Mouse (Mus musculus): ENCODE data around the gene Optc. TPM values are rescaled to one million over a fixed set of nuclear protein-coding genes. Genes with fewer than 3 reads are reported as not detected.

The Optc gene
- polyA plus RNA-seq, 1 experiment from 2014 or later, result 1.0 TPM

- H3K27me3 ChIP-seq (ENCODE audit: control insufficient read depth, insufficient read depth, low read length), result no peaks in the 10 kb centered on the region
- peaks cover 23% of the 10 kb centered on the region for H3K4me1 ChIP-seq (ENCODE audit: control insufficient read depth, insufficient read depth, low read length)
- H3K36me3 ChIP-seq (ENCODE audit: control insufficient read depth, insufficient read depth, low read length), result no peaks in the 10 kb centered on the region
- H3K9ac ChIP-seq (ENCODE audit: low read depth, low read length), result no peak overlapping the region
- 0 out of 2 replicates have a peak, but pooled peaks have one; percentile 31 for ATAC-seq (replicated peaks; ENCODE audit: insufficient number of reproducible peaks, low FRiP score, low TSS enrichment)
- peak overlapping the region; percentile 7; the same call in 1 of the 2 replicates for H3K4me2 ChIP-seq
- 19% methylated on average over 10 of the region's 10 CpGs for WGBS (ENCODE audit: insufficient replicate concordance)
- H3K27ac ChIP-seq (ENCODE audit: low read depth, low read length), result peak overlapping the region; percentile 73
- H3K9me3 ChIP-seq (replicated peaks; ENCODE audit: control insufficient read depth, low read length), result no peaks in the 10 kb centered on the region
- H3K4me3 ChIP-seq (ENCODE audit: low read depth, low read length), result no peak overlapping the region
These were observed 44.4 kb downstream of the Optc start for GRCm38 (mm10) chr1:133863257-133863997.

GRCm38 (mm10) chr1:133861028-133861427, 46.8 kb downstream of the Optc start:
- Histone ChIP-seq H3K9me3 (replicated peaks; ENCODE audit: control insufficient read depth, low read length) (no peaks in the 10 kb centered on the region), H3K9ac (ENCODE audit: low read depth, low read length) (no peak overlapping the region), H3K36me3 (ENCODE audit: control insufficient read depth, insufficient read depth, low read length) (no peaks in the 10 kb centered on the region), H3K4me2 (no peak overlapping the region), H3K27ac (ENCODE audit: low read depth, low read length) (no peak overlapping the region), H3K4me3 (ENCODE audit: low read depth, low read length) (no peak overlapping the region), H3K27me3 (ENCODE audit: control insufficient read depth, insufficient read depth, low read length) (0 out of 2 replicates have a peak, but pooled peaks cover 2% of the 10 kb centered on the region), H3K4me1 (ENCODE audit: control insufficient read depth, insufficient read depth, low read length) (peaks cover 29% of the 10 kb centered on the region)
- WGBS (ENCODE audit: insufficient replicate concordance), result 36% methylated on average over 5 of the region's 5 CpGs
- no peak for ATAC-seq (replicated peaks; ENCODE audit: insufficient number of reproducible peaks, low FRiP score, low TSS enrichment)

DNA sequence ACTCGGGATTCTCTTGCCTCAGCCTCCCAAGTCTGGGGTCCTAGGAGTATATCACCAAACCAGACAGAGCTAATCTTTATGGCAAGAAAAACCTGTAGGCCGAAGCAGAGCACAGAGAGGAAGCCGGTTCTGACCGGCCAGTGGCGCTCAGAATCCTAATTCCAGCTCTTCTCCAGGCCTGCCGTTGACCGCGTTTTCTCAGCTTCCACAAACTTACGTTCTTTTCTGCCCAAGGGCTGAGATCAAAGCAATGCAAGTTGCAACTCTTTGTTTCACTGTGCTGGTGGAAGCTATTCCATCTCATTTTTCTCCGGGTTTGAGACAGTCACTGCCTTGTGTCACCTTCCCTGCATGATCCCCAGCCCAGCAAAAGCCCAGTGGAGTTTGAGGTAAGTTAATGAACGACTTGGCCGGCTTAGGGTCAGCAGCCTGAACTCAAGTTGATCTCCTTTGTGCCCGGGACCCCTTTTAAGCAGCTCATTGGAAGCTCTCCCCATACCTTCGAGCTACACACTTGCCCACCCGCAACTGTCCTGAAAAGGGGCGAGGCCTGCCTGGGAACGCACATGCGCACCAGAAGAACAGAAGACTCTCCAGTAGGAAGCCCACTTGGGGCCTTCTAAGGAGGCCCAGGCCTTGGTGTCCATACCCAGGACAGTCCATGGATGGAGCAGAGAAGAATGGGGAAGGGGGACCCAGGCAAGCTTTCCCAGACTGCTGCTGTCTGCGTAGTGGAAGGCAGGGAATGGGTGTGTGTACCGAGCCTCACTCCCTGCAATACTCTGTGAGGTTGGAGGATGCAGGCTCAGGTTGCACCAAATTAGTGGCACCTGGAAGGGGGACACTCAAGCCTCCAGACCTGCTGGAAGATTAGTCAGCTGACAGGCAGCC, 47.7 kb downstream of the Optc start:
- ATAC-seq (replicated peaks; ENCODE audit: insufficient number of reproducible peaks, low FRiP score, low TSS enrichment), result no peak
- Histone ChIP-seq H3K9me3 (replicated peaks; ENCODE audit: control insufficient read depth, low read length) (no peaks in the 10 kb centered on the region), H3K36me3 (ENCODE audit: control insufficient read depth, insufficient read depth, low read length) (no peaks in the 10 kb centered on the region), H3K9ac (ENCODE audit: low read depth, low read length) (no peak overlapping the region), H3K4me3 (ENCODE audit: low read depth, low read length) (no peak overlapping the region), H3K4me2 (no peak overlapping the region), H3K27ac (ENCODE audit: low read depth, low read length) (no peak overlapping the region), H3K27me3 (ENCODE audit: control insufficient read depth, insufficient read depth, low read length) (0 out of 2 replicates have a peak, but pooled peaks cover 2% of the 10 kb centered on the region), H3K4me1 (ENCODE audit: control insufficient read depth, insufficient read depth, low read length) (peaks cover 29% of the 10 kb centered on the region)
- WGBS (ENCODE audit: insufficient replicate concordance), result 81% methylated on average over 20 of the region's 20 CpGs

GRCm38 (mm10) chr1:133859257-133859656, 48.5 kb downstream of the Optc start:
- H3K27me3 ChIP-seq (ENCODE audit: control insufficient read depth, insufficient read depth, low read length), result 0 out of 2 replicates have a peak, but pooled peaks cover 2% of the 10 kb centered on the region
- WGBS (ENCODE audit: insufficient replicate concordance), result 57% methylated on average over 6 of the region's 6 CpGs
- peaks cover 35% of the 10 kb centered on the region for H3K4me1 ChIP-seq (ENCODE audit: control insufficient read depth, insufficient read depth, low read length)
- H3K9ac ChIP-seq (ENCODE audit: low read depth, low read length), result no peak overlapping the region
- H3K4me2 ChIP-seq, result no peak overlapping the region
- no peak overlapping the region for H3K4me3 ChIP-seq (ENCODE audit: low read depth, low read length)
- ATAC-seq (replicated peaks; ENCODE audit: insufficient number of reproducible peaks, low FRiP score, low TSS enrichment), result no peak
- no peak overlapping the region for H3K27ac ChIP-seq (ENCODE audit: low read depth, low read length)
- no peaks in the 10 kb centered on the region for H3K36me3 ChIP-seq (ENCODE audit: control insufficient read depth, insufficient read depth, low read length)
- H3K9me3 ChIP-seq (replicated peaks; ENCODE audit: control insufficient read depth, low read length), result no peaks in the 10 kb centered on the region

- H3K4me2 ChIP-seq, result no peak overlapping the region
- no peak overlapping the region for H3K4me3 ChIP-seq (ENCODE audit: low read depth, low read length)
- no peaks in the 10 kb centered on the region for H3K9me3 ChIP-seq (replicated peaks; ENCODE audit: control insufficient read depth, low read length)
- H3K27me3 ChIP-seq (ENCODE audit: control insufficient read depth, insufficient read depth, low read length), result peaks cover 7% of the 10 kb centered on the region; the same call in 1 of the 2 replicates
- no peak for ATAC-seq (replicated peaks; ENCODE audit: insufficient number of reproducible peaks, low FRiP score, low TSS enrichment)
- no peaks in the 10 kb centered on the region for H3K36me3 ChIP-seq (ENCODE audit: control insufficient read depth, insufficient read depth, low read length)
- H3K27ac ChIP-seq (ENCODE audit: low read depth, low read length), result no peak overlapping the region
- H3K4me1 ChIP-seq (ENCODE audit: control insufficient read depth, insufficient read depth, low read length), result peaks cover 21% of the 10 kb centered on the region
- 89% methylated on average over 5 of the region's 5 CpGs for WGBS (ENCODE audit: insufficient replicate concordance)
- H3K9ac ChIP-seq (ENCODE audit: low read depth, low read length), result no peak overlapping the region
These were observed 50.0 kb downstream of the Optc start for GRCm38 (mm10) chr1:133857781-133858180.

- Histone ChIP-seq H3K27me3 (ENCODE audit: control insufficient read depth, insufficient read depth, low read length) (peaks cover 9% of the 10 kb centered on the region; the same call in 1 of the 2 replicates), H3K9me3 (replicated peaks; ENCODE audit: control insufficient read depth, low read length) (no peaks in the 10 kb centered on the region), H3K4me1 (ENCODE audit: control insufficient read depth, insufficient read depth, low read length) (peaks cover 21% of the 10 kb centered on the region), H3K9ac (ENCODE audit: low read depth, low read length) (no peak overlapping the region), H3K36me3 (ENCODE audit: control insufficient read depth, insufficient read depth, low read length) (no peaks in the 10 kb centered on the region), H3K4me3 (ENCODE audit: low read depth, low read length) (no peak overlapping the region), H3K27ac (ENCODE audit: low read depth, low read length) (no peak overlapping the region), H3K4me2 (no peak overlapping the region)
- no peak for ATAC-seq (replicated peaks; ENCODE audit: insufficient number of reproducible peaks, low FRiP score, low TSS enrichment)
- 85% methylated on average over 5 of the region's 5 CpGs for WGBS (ENCODE audit: insufficient replicate concordance)
These were observed 50.6 kb downstream of the Optc start for GRCm38 (mm10) chr1:133857171-133857570.

DNA sequence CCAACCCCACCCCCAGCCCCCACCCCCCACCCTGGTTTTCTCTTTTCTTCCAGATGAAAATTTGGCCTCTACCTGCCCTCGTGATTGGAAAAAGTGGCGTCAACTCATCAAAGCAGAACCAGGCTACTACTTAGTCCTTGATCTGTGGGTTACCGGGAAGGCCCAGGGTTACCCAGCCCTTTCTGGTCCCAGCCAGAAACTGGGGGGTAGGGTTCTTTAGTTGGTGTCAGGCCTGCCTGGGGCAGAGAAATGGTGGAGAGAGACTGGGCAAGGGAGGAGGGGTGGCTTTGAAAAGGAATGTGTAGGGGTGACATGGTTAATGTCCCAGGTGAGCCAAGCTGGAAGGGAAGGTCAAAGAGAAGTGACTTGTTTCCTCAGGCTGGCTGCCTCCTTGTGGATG, 51.1 kb downstream of the Optc start:
- Histone ChIP-seq H3K4me2 (no peak overlapping the region), H3K4me1 (ENCODE audit: control insufficient read depth, insufficient read depth, low read length) (peaks cover 21% of the 10 kb centered on the region), H3K9me3 (replicated peaks; ENCODE audit: control insufficient read depth, low read length) (no peaks in the 10 kb centered on the region), H3K36me3 (ENCODE audit: control insufficient read depth, insufficient read depth, low read length) (no peaks in the 10 kb centered on the region), H3K27ac (ENCODE audit: low read depth, low read length) (no peak overlapping the region), H3K9ac (ENCODE audit: low read depth, low read length) (no peak overlapping the region), H3K27me3 (ENCODE audit: control insufficient read depth, insufficient read depth, low read length) (peaks cover 10% of the 10 kb centered on the region; the same call in 1 of the 2 replicates), H3K4me3 (ENCODE audit: low read depth, low read length) (no peak overlapping the region)
- no peak for ATAC-seq (replicated peaks; ENCODE audit: insufficient number of reproducible peaks, low FRiP score, low TSS enrichment)
- 56% methylated on average over 3 of the region's 3 CpGs for WGBS (ENCODE audit: insufficient replicate concordance)

GRCm38 (mm10) chr1:133856133-133856541, 51.7 kb downstream of the Optc start:
- peaks cover 10% of the 10 kb centered on the region; the same call in 1 of the 2 replicates for H3K27me3 ChIP-seq (ENCODE audit: control insufficient read depth, insufficient read depth, low read length)
- no peaks in the 10 kb centered on the region for H3K36me3 ChIP-seq (ENCODE audit: control insufficient read depth, insufficient read depth, low read length)
- ATAC-seq (replicated peaks; ENCODE audit: insufficient number of reproducible peaks, low FRiP score, low TSS enrichment), result no peak
- no peak overlapping the region for H3K27ac ChIP-seq (ENCODE audit: low read depth, low read length)
- H3K9ac ChIP-seq (ENCODE audit: low read depth, low read length), result no peak overlapping the region
- no peaks in the 10 kb centered on the region for H3K9me3 ChIP-seq (replicated peaks; ENCODE audit: control insufficient read depth, low read length)
- 26% methylated on average over 11 of the region's 11 CpGs for WGBS (ENCODE audit: insufficient replicate concordance)
- peaks cover 20% of the 10 kb centered on the region for H3K4me1 ChIP-seq (ENCODE audit: control insufficient read depth, insufficient read depth, low read length)
- no peak overlapping the region for H3K4me3 ChIP-seq (ENCODE audit: low read depth, low read length)
- H3K4me2 ChIP-seq, result no peak overlapping the region
